In genomic region chr8:111061688-111062071, GRCm38 (mm10) we compare ENCODE assay signal across 8 mouse cellular contexts. TPM values are rescaled to one million over a fixed set of nuclear protein-coding genes. Genes with fewer than 3 reads are reported as not detected.
A peak's percentile ranks its signal among the peaks of the same experiment; 100 is the strongest.
DNase-seq lines count a peak whose midpoint lies in the region; ATAC-seq and TF ChIP-seq lines count a peak whose summit lies in the region.

No protein-coding gene starts in this region.

- peaks cover 12% of the 10 kb centered on the region; the same call in 1 of the 2 replicates for H3K27me3 ChIP-seq in heart, embryonic 13.5 days (replicated peaks)
- no peaks in the 10 kb centered on the region for H3K27me3 ChIP-seq in forebrain, embryonic 15.5 days
- H3K27me3 ChIP-seq in liver, embryonic 14.5 days (ENCODE audit: control insufficient read depth, insufficient read depth, low read length) = no peaks in the 10 kb centered on the region; the same call in 1 of the 2 replicates

- 0% methylated on average over 14 of the region's 14 CpGs for WGBS in heart, embryonic 13.5 days
- WGBS in forebrain, embryonic 15.5 days = under 1% methylated on average over 14 of the region's 14 CpGs
- WGBS in liver, embryonic 14.5 days (ENCODE audit: insufficient replicate concordance) = 1% methylated on average over 14 of the region's 14 CpGs

- no peak for DNase-seq in heart, adult 9 months (ENCODE audit: low spot score in 2 of 2)
- peak; percentile 45 for DNase-seq in Muller cell, postnatal 12 days (ENCODE audit: inconsistent ontology term)
- no peak for DNase-seq in liver, embryonic 14.5 days (ENCODE audit: low read depth in 3 of 3, low spot score in 3 of 3)
- DNase-seq in urinary bladder, postnatal 4 days (ENCODE audit: low spot score in 2 of 2) = no peak
- no peak for DNase-seq in thymus, adult 18-20 months
- no peak for DNase-seq in adrenal gland, postnatal 4 days (ENCODE audit: low spot score in 2 of 2)

- ATAC-seq in heart, embryonic 13.5 days (ENCODE audit: extremely low read depth, insufficient number of reproducible peaks, low FRiP score, low TSS enrichment) = no peak
- no peak; the same call in 1 of the 2 replicates for ATAC-seq in forebrain, embryonic 15.5 days (replicated peaks)
- no peak for ATAC-seq in liver, embryonic 14.5 days (ENCODE audit: insufficient read depth)

- peaks cover 5% of the 10 kb centered on the region; the same call in 1 of the 2 replicates for H3K36me3 ChIP-seq in heart, embryonic 13.5 days
- H3K36me3 ChIP-seq in forebrain, embryonic 15.5 days = 0 out of 2 replicates have a peak, but pooled peaks cover 5% of the 10 kb centered on the region
- H3K36me3 ChIP-seq in liver, embryonic 14.5 days (replicated peaks; ENCODE audit: control insufficient read depth, insufficient read depth, low read depth) = peaks cover 4% of the 10 kb centered on the region; the same call in 1 of the 2 replicates

- H3K27ac ChIP-seq in heart, embryonic 13.5 days (replicated peaks) = no peak overlapping the region
- H3K27ac ChIP-seq in forebrain, embryonic 15.5 days (replicated peaks) = peak overlapping the region; percentile 93
- no peak overlapping the region for H3K27ac ChIP-seq in liver, embryonic 14.5 days

- TF ChIP-seq EP300 in liver, embryonic 14.5 days (IDR thresholded peaks at IDR 0.05; ENCODE audit: low read depth) = no peak

- H3K4me2 ChIP-seq in heart, embryonic 13.5 days = peak overlapping the region; percentile 91
- H3K4me2 ChIP-seq in forebrain, embryonic 15.5 days (replicated peaks) = peak overlapping the region; percentile 73
- peak overlapping the region; percentile 93 for H3K4me2 ChIP-seq in liver, embryonic 14.5 days (ENCODE audit: low read depth)

- peaks cover 42% of the 10 kb centered on the region for H3K4me1 ChIP-seq in heart, embryonic 13.5 days
- H3K4me1 ChIP-seq in forebrain, embryonic 15.5 days = peaks cover 30% of the 10 kb centered on the region
- peaks cover 22% of the 10 kb centered on the region in 2 experiments for H3K4me1 ChIP-seq in liver, embryonic 14.5 days (replicated peaks; ENCODE audit: control insufficient read depth in 2 of 2, insufficient read depth in 2 of 2, low read length in 1 of 2)

- H3K9ac ChIP-seq in heart, embryonic 13.5 days = peak overlapping the region; percentile 82
- H3K9ac ChIP-seq in forebrain, embryonic 15.5 days (replicated peaks) = peak overlapping the region; percentile 82
- H3K9ac ChIP-seq in liver, embryonic 14.5 days (replicated peaks) = peak overlapping the region; percentile 66

- peak overlapping the region; percentile 77 for H3K4me3 ChIP-seq in heart, embryonic 13.5 days
- H3K4me3 ChIP-seq in forebrain, embryonic 15.5 days = peak overlapping the region; percentile 91
- H3K4me3 ChIP-seq in liver, embryonic 14.5 days (ENCODE audit: insufficient read depth in 1 of 2, low read depth in 2 of 2, low read length in 2 of 2) = peak overlapping the region; percentile 72 to 85

- no peaks in the 10 kb centered on the region for H3K9me3 ChIP-seq in heart, embryonic 13.5 days
- H3K9me3 ChIP-seq in forebrain, embryonic 15.5 days = no peaks in the 10 kb centered on the region
- H3K9me3 ChIP-seq in liver, embryonic 14.5 days (ENCODE audit: control insufficient read depth, low read length) = no peaks in the 10 kb centered on the region

- TF ChIP-seq CTCF in liver, embryonic 14.5 days (IDR thresholded peaks at IDR 0.05; ENCODE audit: low read depth) = no peak

RNA-seq across cellular contexts. Expression of gene Exosc6, which starts 5.5 kb away (rescaled TPM):
- 7.7 and 8.0 TPM in 2 replicates for polyA plus RNA-seq in heart, embryonic 13.5 days (2015; fragmentation: Nextera tagmentation; extraction: Ambion mirVana)
- not detected in 2 replicates for polyA plus RNA-seq in forebrain, embryonic 15.5 days (2015; fragmentation: Nextera tagmentation; extraction: Ambion mirVana)
- 8.1 and 9.9 TPM in 2 replicates for polyA plus RNA-seq in liver, embryonic 14.5 days (2012; rRNA removed)
- polyA plus RNA-seq in liver, embryonic 14.5 days (2014; fragmentation: Nextera tagmentation; extraction: Ambion mirVana) = 7.2 and 7.8 TPM in 2 replicates
- not detected for total RNA-seq in adrenal gland, postnatal 4 days (2021)

RNA-seq across cellular contexts. Expression of gene Aars, which starts 28.7 kb away (rescaled TPM):
- 36.2 and 36.4 TPM in 2 replicates for polyA plus RNA-seq in heart, embryonic 13.5 days (2015; fragmentation: Nextera tagmentation; extraction: Ambion mirVana)
- polyA plus RNA-seq in forebrain, embryonic 15.5 days (2015; fragmentation: Nextera tagmentation; extraction: Ambion mirVana) = 68.8 and 69.6 TPM in 2 replicates
- 22.0 and 30.2 TPM in 2 replicates for polyA plus RNA-seq in liver, embryonic 14.5 days (2012; rRNA removed)
- 46.7 and 51.1 TPM in 2 replicates for polyA plus RNA-seq in liver, embryonic 14.5 days (2014; fragmentation: Nextera tagmentation; extraction: Ambion mirVana)
- total RNA-seq in adrenal gland, postnatal 4 days (2021) = 100 to 1,000 TPM in 1 of 2 experiments, 10 to 100 TPM in 1; 87.5 to 104 TPM

RNA-seq across cellular contexts. Expression of gene Ddx19b, which starts 30.1 kb away (rescaled TPM):
- polyA plus RNA-seq in heart, embryonic 13.5 days (2015; fragmentation: Nextera tagmentation; extraction: Ambion mirVana) = 3.6 and 4.0 TPM in 2 replicates
- polyA plus RNA-seq in forebrain, embryonic 15.5 days (2015; fragmentation: Nextera tagmentation; extraction: Ambion mirVana) = 8.2 and 8.9 TPM in 2 replicates
- polyA plus RNA-seq in liver, embryonic 14.5 days (2012; rRNA removed) = 1.7 and 2.4 TPM in 2 replicates
- 2.8 and 3.0 TPM in 2 replicates for polyA plus RNA-seq in liver, embryonic 14.5 days (2014; fragmentation: Nextera tagmentation; extraction: Ambion mirVana)
- 10 to 100 TPM; 16.6 to 17.6 TPM for total RNA-seq in adrenal gland, postnatal 4 days (2021)

RNA-seq across cellular contexts. Expression of gene Clec18a, which starts 30.5 kb away (rescaled TPM):
- polyA plus RNA-seq in heart, embryonic 13.5 days (2015; fragmentation: Nextera tagmentation; extraction: Ambion mirVana) = 0.22 TPM in 1 of 2 replicates, not detected in the other
- 0.60 and 0.79 TPM in 2 replicates for polyA plus RNA-seq in forebrain, embryonic 15.5 days (2015; fragmentation: Nextera tagmentation; extraction: Ambion mirVana)
- polyA plus RNA-seq in liver, embryonic 14.5 days (2012; rRNA removed) = not detected in 2 replicates
- not detected in 2 replicates for polyA plus RNA-seq in liver, embryonic 14.5 days (2014; fragmentation: Nextera tagmentation; extraction: Ambion mirVana)
- total RNA-seq in adrenal gland, postnatal 4 days (2021) = 10 to 100 TPM in 1 of 2 experiments, under 1 TPM in 1; 0.23 to 15.9 TPM

RNA-seq across cellular contexts. Expression of gene Pdpr, which starts 32.8 kb away (rescaled TPM):
- polyA plus RNA-seq in heart, embryonic 13.5 days (2015; fragmentation: Nextera tagmentation; extraction: Ambion mirVana) = 9.3 and 10.2 TPM in 2 replicates
- 11.5 and 14.0 TPM in 2 replicates for polyA plus RNA-seq in forebrain, embryonic 15.5 days (2015; fragmentation: Nextera tagmentation; extraction: Ambion mirVana)
- 1.3 and 1.6 TPM in 2 replicates for polyA plus RNA-seq in liver, embryonic 14.5 days (2012; rRNA removed)
- polyA plus RNA-seq in liver, embryonic 14.5 days (2014; fragmentation: Nextera tagmentation; extraction: Ambion mirVana) = 1.0 and 1.1 TPM in 2 replicates
- 10 to 100 TPM; 40.0 to 40.7 TPM for total RNA-seq in adrenal gland, postnatal 4 days (2021)
